Mouse (Mus musculus) liver, embryonic 13.5 days (tissue): ENCODE results near the gene Lsm11. TPM values are rescaled to one million over a fixed set of nuclear protein-coding genes. Genes with fewer than 3 reads are reported as not detected.

Experiments
- ATAC-seq: fragments of 200-750 bp; cut with Nextera tagmentation; 2 replicates; pipeline ENCODE4 v1.8.0; 2017; ENCODE audit warnings: low read depth, mild to moderate bottlenecking, moderate number of reproducible peaks, moderate library complexity
- DNase-seq: peaks from one replicate; pipeline ENCODE4 v3.0.0; 2022
- H3K27ac ChIP-seq: fragments of 300-500 bp; sonication (generic); 2 replicates; pipeline ENCODE4 v1.5.1; 2015; ENCODE audit warnings: moderate library complexity, mild to moderate bottlenecking, inconsistent platforms
- H3K27me3 ChIP-seq: fragments of 300-500 bp; sonication (generic); 2 replicates; pipeline ENCODE4 v1.6.1; 2015; ENCODE audit warnings: mild to moderate bottlenecking, inconsistent platforms
- H3K36me3 ChIP-seq: fragments of 300-500 bp; sonication (generic); 2 replicates; pipeline ENCODE4 v1.6.1; 2015; ENCODE audit warnings: mild to moderate bottlenecking, inconsistent platforms
- H3K4me1 ChIP-seq: fragments of 300-500 bp; sonication (generic); replicated peaks from 2 replicates; pipeline ENCODE4 v1.6.1; 2015; ENCODE audit warnings: inconsistent platforms
- H3K4me2 ChIP-seq: fragments of 300-500 bp; sonication (generic); 2 replicates; pipeline ENCODE4 v1.6.1; 2015; ENCODE audit warnings: inconsistent platforms, mild to moderate bottlenecking, moderate library complexity
- H3K4me3 ChIP-seq: fragments of 300-500 bp; sonication (generic); replicated peaks from 2 replicates; pipeline ENCODE4 v1.5.1; 2015; ENCODE audit warnings: mild to moderate bottlenecking, inconsistent platforms
- H3K9ac ChIP-seq: fragments of 300-500 bp; sonication (generic); 2 replicates; pipeline ENCODE4 v1.6.1; 2015; ENCODE audit warnings: mild to moderate bottlenecking, inconsistent platforms
- H3K9me3 ChIP-seq: fragments of 300-500 bp; sonication (generic); replicated peaks from 2 replicates; pipeline ENCODE4 v1.6.1; 2016; ENCODE audit warnings: inconsistent platforms
- WGBS: fragments of 180-500 bp; shearing (Covaris S2); methylation state at CpG from one replicate; pipeline ENCODE4 v1.1.7; 2015; ENCODE audit not compliant: insufficient replicate concordance; 5-methylcytosine and 5-hydroxymethylcytosine counted together
- polyA plus RNA-seq: library from polyadenylated mRNA; unstranded; fragments of >200 nt; fragmentation: Nextera tagmentation; extraction: Ambion mirVana; gene quantifications from 2 replicates; pipeline ENCODE4 v1.2.1, GENCODE M21; 2015

Lsm11 gene
- polyA plus RNA-seq, 1 experiment from 2014 or later, result 3.6 TPM

GRCm38 (mm10) chr11:45959598-45959997 lies 14.9 kb upstream of the Lsm11 start:
- Histone ChIP-seq H3K4me3 (no peak overlapping the region), H3K4me2 (no peak overlapping the region), H3K4me1 (0 out of 2 replicates have a peak, but pooled peaks cover 4% of the 10 kb centered on the region), H3K27me3 (peaks cover 4% of the 10 kb centered on the region; the same call in 1 of the 2 replicates), H3K27ac (no peak overlapping the region), H3K9ac (no peak overlapping the region), H3K9me3 (no peaks in the 10 kb centered on the region), H3K36me3 (no peaks in the 10 kb centered on the region)
- WGBS, result 56% methylated on average over 3 of the region's 3 CpGs
- DNase-seq (no peak), ATAC-seq (no peak)

- ATAC-seq, result peak; percentile 98
- no peaks in the 10 kb centered on the region for H3K9me3 ChIP-seq
These were observed 10.4 kb upstream of the Lsm11 start, which contains the start of gene Thg1l for GRCm38 (mm10) chr11:45955127-45955627. TSS of gene Thg1l (minus strand) at chr11:45955494.

GRCm38 (mm10) chr11:45947491-45947890 lies 2.8 kb upstream of the Lsm11 start:
- H3K9ac ChIP-seq, result no peak overlapping the region
- H3K27me3 ChIP-seq, result no peaks in the 10 kb centered on the region
- H3K9me3 ChIP-seq, result no peaks in the 10 kb centered on the region
- 54% methylated on average over 2 of the region's 2 CpGs for WGBS
- ATAC-seq (no peak), DNase-seq (no peak)
- H3K27ac ChIP-seq, result no peak overlapping the region
- peaks cover 41% of the 10 kb centered on the region for H3K36me3 ChIP-seq
- no peak overlapping the region for H3K4me2 ChIP-seq
- H3K4me3 ChIP-seq, result no peak overlapping the region
- peaks cover 19% of the 10 kb centered on the region for H3K4me1 ChIP-seq

More at GRCm38 (mm10) chr11:45955127-45955627, 10.4 kb upstream of the Lsm11 start, which contains the start of gene Thg1l:
- Histone ChIP-seq H3K27ac (0 out of 2 replicates have a peak within 1 kb of the TSS, but pooled peaks have one; percentile 13), H3K4me1 (0 out of 2 replicates have a peak, but pooled peaks cover 7% of the 10 kb centered on the region), H3K4me2 (peak within 1 kb of the TSS; percentile 72), H3K4me3 (peak within 1 kb of the TSS; percentile 71), H3K9ac (peak within 1 kb of the TSS; percentile 64), H3K36me3 (peaks cover 25% of the 10 kb centered on the region), H3K27me3 (no peaks in the 10 kb centered on the region)
- DNase-seq, result peak; percentile 86
- WGBS, result under 1% methylated on average over 32 of the region's 32 CpGs

- H3K4me3 ChIP-seq, result no peak overlapping the region
- no peaks in the 10 kb centered on the region for H3K27me3 ChIP-seq
- H3K9ac ChIP-seq, result no peak overlapping the region
- H3K4me1 ChIP-seq, result peaks cover 21% of the 10 kb centered on the region
- 83% methylated on average over 4 of the region's 4 CpGs for WGBS
- no peaks in the 10 kb centered on the region for H3K9me3 ChIP-seq
- ATAC-seq, result no peak
- H3K36me3 ChIP-seq, result peaks cover 36% of the 10 kb centered on the region
- no peak for DNase-seq
- H3K27ac ChIP-seq, result no peak overlapping the region
- H3K4me2 ChIP-seq, result no peak overlapping the region
These were observed 2.1 kb upstream of the Lsm11 start for GRCm38 (mm10) chr11:45946796-45947195.

GRCm38 (mm10) chr11:45943891-45944642 lies 668 bp downstream of the Lsm11 start:
- peak overlapping the region; percentile 87 for H3K9ac ChIP-seq
- peaks cover 27% of the 10 kb centered on the region for H3K4me1 ChIP-seq
- WGBS, result under 1% methylated on average over 49 of the region's 49 CpGs
- no peaks in the 10 kb centered on the region for H3K27me3 ChIP-seq
- H3K9me3 ChIP-seq, result no peaks in the 10 kb centered on the region
- peak overlapping the region; percentile 64 for H3K27ac ChIP-seq
- peak overlapping the region; percentile 73 for H3K4me3 ChIP-seq
- peaks cover 17% of the 10 kb centered on the region for H3K36me3 ChIP-seq
- DNase-seq (peak; percentile 20), ATAC-seq (peak; percentile 11)
- peak overlapping the region; percentile 99 for H3K4me2 ChIP-seq

- no peak for DNase-seq
These were observed 1.5 kb downstream of the Lsm11 start for GRCm38 (mm10) chr11:45943108-45943705.

GRCm38 (mm10) chr11:45942281-45942680 lies 2.5 kb downstream of the Lsm11 start:
- no peak overlapping the region for H3K9ac ChIP-seq
- no peaks in the 10 kb centered on the region for H3K27me3 ChIP-seq
- no peak overlapping the region for H3K4me2 ChIP-seq
- peaks cover 11% of the 10 kb centered on the region; the same call in 1 of the 2 replicates for H3K36me3 ChIP-seq
- DNase-seq, result no peak
- WGBS, result 85% methylated on average over 7 of the region's 7 CpGs
- ATAC-seq, result no peak
- H3K4me3 ChIP-seq, result no peak overlapping the region
- H3K27ac ChIP-seq, result no peak overlapping the region
- H3K9me3 ChIP-seq, result no peaks in the 10 kb centered on the region
- peaks cover 27% of the 10 kb centered on the region for H3K4me1 ChIP-seq

More at GRCm38 (mm10) chr11:45943108-45943705, 1.5 kb downstream of the Lsm11 start:
- H3K9me3 ChIP-seq, result no peaks in the 10 kb centered on the region
- H3K27me3 ChIP-seq, result no peaks in the 10 kb centered on the region
- peak overlapping the region; percentile 73 for H3K4me3 ChIP-seq
- peak overlapping the region; percentile 87 for H3K9ac ChIP-seq
- no peak overlapping the region for H3K27ac ChIP-seq
- H3K4me1 ChIP-seq, result peaks cover 27% of the 10 kb centered on the region
- no peak for ATAC-seq
- H3K36me3 ChIP-seq, result peaks cover 10% of the 10 kb centered on the region
- 78% methylated on average over 7 of the region's 7 CpGs for WGBS
- peak overlapping the region; percentile 99 for H3K4me2 ChIP-seq

GRCm38 (mm10) chr11:45938917-45939316 lies 5.8 kb downstream of the Lsm11 start:
- peaks cover 20% of the 10 kb centered on the region for H3K4me1 ChIP-seq
- H3K27ac ChIP-seq, result no peak overlapping the region
- peaks cover 33% of the 10 kb centered on the region for H3K36me3 ChIP-seq
- no peak overlapping the region for H3K9ac ChIP-seq
- ATAC-seq, result no peak
- DNase-seq, result no peak
- no peaks in the 10 kb centered on the region for H3K9me3 ChIP-seq
- H3K4me2 ChIP-seq, result no peak overlapping the region
- H3K27me3 ChIP-seq, result no peaks in the 10 kb centered on the region
- no peak overlapping the region for H3K4me3 ChIP-seq
- 68% methylated on average over 8 of the region's 8 CpGs for WGBS

GRCm38 (mm10) chr11:45937478-45937877 lies 7.3 kb downstream of the Lsm11 start:
- H3K4me1 ChIP-seq, result 0 out of 2 replicates have a peak, but pooled peaks cover 7% of the 10 kb centered on the region
- DNase-seq, result no peak
- 89% methylated on average over 8 of the region's 8 CpGs for WGBS
- H3K9me3 ChIP-seq, result no peaks in the 10 kb centered on the region
- peaks cover 47% of the 10 kb centered on the region for H3K36me3 ChIP-seq
- H3K27ac ChIP-seq, result no peak overlapping the region
- no peak overlapping the region for H3K4me3 ChIP-seq
- no peak overlapping the region for H3K9ac ChIP-seq
- H3K4me2 ChIP-seq, result no peak overlapping the region
- no peak for ATAC-seq
- no peaks in the 10 kb centered on the region for H3K27me3 ChIP-seq

GRCm38 (mm10) chr11:45932771-45933170 lies 12.0 kb downstream of the Lsm11 start:
- no peak for DNase-seq
- H3K4me2 ChIP-seq, result no peak overlapping the region
- no peak overlapping the region for H3K9ac ChIP-seq
- H3K27me3 ChIP-seq, result no peaks in the 10 kb centered on the region
- 81% methylated on average over 10 of the region's 10 CpGs for WGBS
- no peak overlapping the region for H3K4me3 ChIP-seq
- no peaks in the 10 kb centered on the region for H3K9me3 ChIP-seq
- no peak for ATAC-seq
- peaks cover 52% of the 10 kb centered on the region for H3K36me3 ChIP-seq
- H3K27ac ChIP-seq, result no peak overlapping the region
- no peaks in the 10 kb centered on the region for H3K4me1 ChIP-seq

- DNase-seq, result no peak
These were observed 15.2 kb downstream of the Lsm11 start for GRCm38 (mm10) chr11:45929541-45929940.

More at GRCm38 (mm10) chr11:45929541-45929940, 15.2 kb downstream of the Lsm11 start:
- Histone ChIP-seq H3K9me3 (no peaks in the 10 kb centered on the region), H3K4me2 (no peak overlapping the region), H3K4me3 (no peak overlapping the region), H3K36me3 (peaks cover 30% of the 10 kb centered on the region), H3K27ac (no peak overlapping the region), H3K27me3 (no peaks in the 10 kb centered on the region), H3K4me1 (peaks cover 4% of the 10 kb centered on the region), H3K9ac (no peak overlapping the region)
- no peak for ATAC-seq
- WGBS, result 75% methylated on average over 10 of the region's 10 CpGs
